Mouse (Mus musculus) cerebellum, adult 8-10 months (tissue): ENCODE measurements at regions not wholly inside any gene's neighbourhood (a gene's known extent, or its start where the extent isn't known, plus 50 kb on each side); places are given as distances from the start of the nearest gene placed in this dataset.

Experiments
- DNase-seq: peaks from one replicate; pipeline ENCODE4 v3.0.0; 2022

DNA sequence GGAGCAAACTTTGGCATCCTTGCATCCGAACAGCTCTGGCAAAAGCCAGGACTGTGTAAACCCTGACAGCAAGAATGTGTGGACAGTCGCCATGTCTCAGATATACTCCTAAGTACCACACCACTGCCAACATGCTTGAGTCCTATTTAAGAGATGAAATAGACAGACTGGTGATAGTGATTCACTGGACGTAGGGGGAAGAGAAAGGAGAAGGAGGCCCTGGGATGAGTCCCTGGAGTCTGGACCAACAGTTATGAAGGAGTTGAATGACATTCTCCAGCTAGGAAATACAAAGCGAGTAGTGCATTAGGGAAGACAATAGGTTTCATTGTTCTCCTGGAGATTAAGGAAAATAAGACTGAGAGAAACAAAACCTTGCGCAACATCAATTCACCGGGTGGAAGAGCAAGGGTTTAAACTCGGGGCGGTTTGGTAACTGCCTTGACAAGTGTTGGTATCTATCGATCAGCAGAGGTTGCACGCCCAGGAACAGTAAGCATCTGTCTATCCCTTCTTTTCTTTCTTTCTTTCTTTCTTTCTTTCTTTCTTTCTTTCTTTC is 54.3 kb upstream of the Nrbf2 start:
- DNase-seq, result no peak

DNA sequence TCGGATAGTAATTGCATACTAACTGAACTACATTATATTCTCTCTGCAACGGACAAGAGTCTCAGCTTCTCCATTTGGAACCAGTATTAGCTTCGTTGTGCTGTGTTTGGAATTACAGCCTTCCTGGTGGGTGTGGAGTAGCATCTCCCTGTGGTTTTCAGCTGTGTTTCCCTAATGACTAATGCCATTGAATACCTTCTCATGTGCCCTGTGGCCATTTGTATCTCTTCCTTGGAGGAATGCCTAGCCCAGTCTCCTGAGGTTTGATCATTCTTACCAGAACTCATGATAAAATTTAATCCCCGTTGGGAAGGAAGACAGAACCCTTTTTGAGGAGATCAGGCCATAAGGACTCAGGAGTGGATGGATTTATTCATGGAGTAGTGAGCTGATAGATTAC is 59.6 kb upstream of the Nrbf2 start:
- DNase-seq, result no peak

DNA sequence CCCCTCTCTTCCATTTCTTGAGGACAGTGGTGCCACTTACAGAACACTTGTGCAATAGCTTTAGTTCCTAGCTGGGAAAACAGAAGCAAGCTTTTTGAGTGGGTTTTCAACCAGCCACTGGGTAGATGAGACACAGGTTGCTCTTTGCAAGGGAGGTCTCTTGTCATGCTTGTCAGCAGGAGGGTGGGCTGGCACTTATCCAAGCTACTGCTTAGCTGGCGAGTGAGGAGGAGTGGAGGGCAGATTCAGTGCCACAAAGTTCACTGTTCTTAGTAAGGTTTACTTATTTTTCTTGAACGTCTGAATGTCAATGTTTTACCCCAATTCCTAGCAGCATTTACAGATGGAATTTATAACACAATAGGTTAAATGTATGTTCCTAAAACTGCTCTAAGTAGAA is 65.9 kb upstream of the Nrbf2 start:
- DNase-seq, result no peak

DNA sequence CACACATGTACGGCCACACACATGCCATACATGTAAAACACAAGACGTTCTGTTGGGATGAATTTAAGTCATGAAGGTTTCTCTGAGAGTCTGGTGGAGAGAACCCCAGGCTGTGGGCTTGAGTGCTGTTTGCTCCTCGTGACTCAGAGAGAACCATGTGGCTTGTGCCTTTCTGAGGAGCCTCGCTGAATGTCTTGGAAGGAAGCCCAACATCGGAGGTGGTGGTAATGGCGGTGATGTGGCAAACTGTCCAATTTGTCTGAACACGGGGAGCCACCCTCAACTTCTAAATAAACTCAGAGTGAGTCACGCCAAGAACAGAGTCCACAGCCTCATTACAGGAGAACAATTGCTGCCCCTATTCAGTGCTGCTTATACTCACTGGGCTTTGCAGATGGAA is 75.7 kb upstream of the Nrbf2 start:
- DNase-seq, result no peak

DNA sequence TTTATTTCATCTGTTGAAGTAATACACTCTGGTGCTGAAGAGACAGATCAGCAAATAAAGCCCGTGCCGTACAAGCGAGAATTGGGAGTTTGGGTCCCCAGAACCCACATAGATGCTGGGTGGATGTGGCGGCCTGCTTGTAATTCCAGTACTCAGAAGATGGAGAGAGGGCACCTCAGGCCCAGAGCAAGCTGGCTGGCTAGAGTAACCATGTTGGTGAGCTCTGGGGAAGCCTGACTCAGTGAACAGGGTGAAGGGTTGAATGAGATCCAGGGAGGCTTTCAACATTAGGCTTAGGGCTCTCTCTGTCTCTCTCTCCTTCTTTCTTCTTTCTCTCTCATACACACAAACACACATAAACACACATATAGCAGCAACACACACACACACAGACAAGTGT is 76.2 kb upstream of the Nrbf2 start:
- no peak for DNase-seq

DNA sequence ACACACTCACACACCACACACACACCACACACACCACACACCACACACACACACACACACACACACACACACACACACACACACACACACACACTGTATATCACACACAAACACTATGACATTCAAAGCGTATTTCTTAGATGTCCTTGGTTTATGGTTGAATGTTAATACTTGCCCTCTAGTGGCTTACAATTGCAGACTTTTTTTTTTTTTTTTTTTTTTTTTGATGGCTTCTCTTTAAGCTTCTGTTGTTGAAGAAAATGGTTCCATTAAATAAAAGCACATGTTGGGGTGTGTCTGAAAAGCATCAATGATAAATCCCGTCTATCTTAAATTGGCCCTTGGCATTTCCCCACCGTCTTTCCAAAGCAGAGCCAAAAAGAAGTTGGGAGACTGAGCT is 79.5 kb upstream of the Nrbf2 start:
- no peak for DNase-seq

DNA sequence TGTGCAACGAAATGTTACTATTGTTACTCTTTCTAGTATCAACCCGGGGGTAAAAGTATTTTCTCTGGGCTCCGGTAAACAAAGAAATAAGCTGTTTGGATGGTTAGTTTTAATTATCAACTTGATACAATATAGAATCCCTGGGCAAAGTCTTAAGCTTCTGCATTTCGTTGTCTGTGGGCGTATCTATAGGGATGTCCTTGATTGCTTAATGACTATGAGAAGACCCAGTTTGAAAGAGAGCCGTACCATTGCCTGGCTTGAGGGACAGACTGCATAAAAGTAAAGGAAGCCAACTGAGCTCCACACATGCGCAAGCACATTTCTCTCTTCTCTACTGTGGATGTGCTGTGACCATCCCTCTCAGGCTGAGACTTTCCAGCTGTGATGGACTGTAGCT is 80.1 kb upstream of the Nrbf2 start:
- DNase-seq, result no peak

DNA sequence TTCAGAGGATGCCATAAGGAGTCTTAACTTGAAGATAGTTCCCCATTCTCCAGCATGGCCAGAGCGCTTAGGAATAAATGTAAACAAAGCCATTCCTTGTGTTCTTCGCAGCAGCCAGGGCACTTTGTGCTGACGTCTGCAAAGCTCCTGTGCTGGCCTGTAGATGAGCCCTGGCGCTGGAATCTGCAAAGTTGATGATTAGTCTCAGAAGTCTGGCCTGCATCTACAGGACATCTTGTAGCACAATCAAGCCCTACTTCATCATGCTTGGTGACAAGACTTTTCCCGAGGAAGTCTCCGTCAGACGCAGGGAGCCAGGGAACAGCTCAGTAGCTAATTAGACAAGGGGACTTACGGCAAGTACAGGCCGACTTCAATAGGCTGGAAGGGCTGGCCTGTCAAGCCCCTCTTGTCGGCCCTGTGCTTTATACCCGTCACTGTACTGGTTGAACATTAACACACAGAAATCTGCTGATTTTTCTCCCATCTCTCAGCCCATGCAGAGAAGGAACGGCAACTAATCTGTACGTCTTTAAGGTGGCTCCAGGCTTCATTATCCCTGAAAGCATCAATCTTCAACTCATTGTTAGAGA is 87.6 kb upstream of the Nrbf2 start:
- no peak for DNase-seq

DNA sequence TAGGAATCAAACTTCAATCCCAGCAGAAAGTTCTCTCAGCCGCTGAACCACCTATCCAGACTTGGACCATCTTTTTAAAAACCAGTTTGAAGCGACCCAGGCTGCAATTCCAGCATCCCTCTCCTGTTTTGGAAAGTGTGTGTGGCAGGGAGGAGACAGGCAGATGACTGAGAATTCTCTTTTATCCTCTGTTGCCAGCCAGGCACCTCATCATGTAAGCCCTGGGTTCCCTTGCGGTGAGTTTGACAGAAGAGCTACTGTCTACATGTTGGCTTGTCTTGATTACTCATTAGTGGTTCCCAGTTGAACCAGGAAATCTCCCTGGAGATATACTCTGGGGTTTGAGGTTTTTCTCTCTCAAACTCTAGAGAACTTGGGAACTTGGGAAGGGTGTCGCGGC is 91.5 kb upstream of the Nrbf2 start:
- DNase-seq, result no peak

DNA sequence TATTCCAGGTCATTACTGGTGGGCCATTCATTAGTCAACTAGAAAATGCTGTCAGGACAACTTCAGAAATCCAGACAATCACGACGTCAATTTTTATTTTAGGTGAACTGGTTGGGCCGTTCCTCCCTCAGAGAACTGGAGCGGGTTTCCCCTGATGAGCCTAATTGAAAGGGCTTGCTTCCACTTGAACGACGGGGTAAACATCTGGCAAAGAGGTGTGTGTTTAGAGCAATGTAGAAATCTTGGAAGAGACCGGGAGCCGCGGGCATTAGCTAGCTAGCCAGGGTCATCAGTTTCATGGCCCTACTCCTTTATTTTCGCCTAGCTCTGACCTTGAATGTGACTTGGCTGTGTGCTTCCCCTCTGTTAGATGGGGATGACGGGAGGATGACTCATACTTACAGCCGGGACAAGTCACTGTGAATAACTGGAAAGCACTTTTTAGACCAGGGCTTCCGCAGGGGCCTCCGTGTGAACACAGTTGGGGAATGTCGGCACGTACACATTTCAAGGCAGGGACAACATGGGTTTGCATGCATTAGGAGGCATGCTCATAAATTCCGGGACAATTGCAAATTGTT is 92.6 kb upstream of the Nrbf2 start:
- no peak for DNase-seq

DNA sequence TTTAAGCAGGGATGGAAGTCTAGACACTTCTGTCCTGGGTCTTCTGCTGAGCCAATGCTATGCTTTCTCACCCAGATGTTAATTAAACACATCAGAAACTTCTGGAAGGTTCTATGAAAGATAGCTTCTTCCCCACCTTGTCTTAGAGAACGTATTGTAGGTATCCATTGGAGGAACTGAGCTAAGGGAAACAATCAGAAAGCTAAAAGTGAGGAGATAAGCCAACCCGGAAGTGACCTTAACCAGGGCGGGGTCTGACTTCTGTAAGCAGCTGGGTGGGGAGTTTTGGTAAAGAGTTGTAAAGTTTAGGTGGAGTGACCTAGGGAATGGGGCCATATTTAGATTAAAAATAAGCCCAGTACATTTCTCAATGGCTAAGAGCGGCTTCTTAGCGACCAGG is 95.1 kb upstream of the Nrbf2 start:
- no peak for DNase-seq

DNA sequence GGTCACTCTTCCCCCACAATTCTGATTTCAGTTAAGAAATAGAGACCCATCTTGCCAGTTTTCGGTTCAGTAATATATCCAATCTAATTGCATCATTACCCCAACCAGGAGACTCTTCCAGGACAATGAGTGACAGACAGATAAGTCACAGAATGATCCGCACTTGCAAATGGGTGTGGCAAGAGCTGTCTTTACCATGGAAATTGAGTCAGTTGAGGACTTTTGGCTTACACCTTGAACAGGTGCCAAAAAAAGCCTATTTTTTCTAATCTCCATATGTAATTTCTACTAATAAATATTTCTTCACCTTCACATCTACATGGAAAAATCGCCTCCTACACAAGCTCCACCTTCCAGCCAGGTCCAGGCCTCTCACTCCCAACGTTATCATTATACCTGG is 98.2 kb upstream of the Nrbf2 start:
- no peak for DNase-seq

DNA sequence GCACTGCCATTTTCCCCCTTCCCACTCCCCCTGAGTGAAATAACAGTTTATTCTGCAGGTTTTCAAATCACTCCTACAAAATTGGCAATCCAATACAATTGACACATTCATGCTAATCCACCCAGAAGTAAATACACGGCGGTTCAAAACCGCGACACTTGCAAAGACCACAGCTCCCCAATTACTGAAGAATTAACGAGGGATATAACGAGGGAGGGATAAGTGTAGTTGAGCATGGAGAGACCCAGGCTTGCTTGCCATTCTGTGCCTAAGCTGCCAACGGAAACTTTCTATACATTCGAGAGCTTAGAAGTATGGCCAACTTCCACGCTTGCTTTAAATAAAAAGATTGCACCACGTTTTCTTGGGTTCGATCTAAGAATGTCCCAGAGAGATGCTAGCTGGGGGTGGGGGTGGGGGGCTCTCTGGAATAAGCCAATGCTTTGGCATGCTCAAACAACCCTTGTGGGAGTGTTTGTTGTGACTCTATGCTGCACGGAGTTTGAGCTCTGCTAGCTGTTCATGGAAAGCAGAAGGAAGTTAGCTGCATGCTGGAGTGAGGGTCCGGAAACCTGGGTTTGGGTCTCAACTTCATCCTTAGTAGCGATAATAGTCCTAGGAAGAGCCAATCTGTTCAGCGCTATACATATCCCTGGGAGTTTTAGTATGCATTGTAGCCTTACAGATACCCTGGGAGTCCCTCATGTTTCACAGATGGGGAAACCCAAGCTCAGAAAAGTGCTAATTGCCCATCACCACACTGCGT is 98.9 kb upstream of the Nrbf2 start:
- DNase-seq, result no peak

DNA sequence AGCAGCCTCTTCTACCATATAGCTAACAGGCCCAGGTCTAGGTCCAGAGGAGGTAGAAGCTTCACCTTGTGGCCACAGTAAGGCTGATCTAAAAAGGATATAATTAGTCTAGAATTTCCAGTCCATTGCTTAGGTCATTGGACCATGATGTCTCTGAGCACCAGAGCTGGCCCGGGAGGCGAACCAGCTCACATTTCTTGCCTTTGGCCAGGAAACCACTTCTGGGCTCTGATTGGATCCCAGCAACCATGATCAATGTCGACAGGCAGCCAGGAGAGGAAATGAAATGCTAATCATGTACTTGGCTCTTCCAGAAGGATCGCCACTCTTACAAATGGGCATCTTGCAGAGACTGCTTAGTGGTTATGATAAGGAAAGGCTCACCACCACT is 99.5 kb upstream of the Nrbf2 start:
- DNase-seq, result no peak

DNA sequence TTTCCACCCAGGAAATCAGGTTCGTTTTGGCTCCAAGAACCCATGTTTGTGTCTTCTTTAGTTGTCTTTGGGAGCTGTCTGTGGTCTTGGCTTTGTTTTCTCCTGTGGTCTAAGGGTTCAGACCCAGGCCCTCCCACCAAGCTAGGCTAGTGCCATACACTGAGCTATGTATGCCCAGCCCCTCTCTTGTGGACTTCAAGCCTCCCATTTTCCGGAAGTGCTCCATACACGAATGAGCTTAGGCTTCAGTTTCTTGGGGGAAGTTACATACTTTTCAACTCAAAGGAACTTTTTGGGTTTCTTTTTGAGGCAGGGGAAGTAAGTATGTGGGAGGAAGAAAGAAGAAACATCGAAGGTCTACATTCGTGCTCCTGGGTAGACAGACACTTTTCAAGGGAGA is 100.9 kb upstream of the Nrbf2 start:
- DNase-seq, result no peak

DNA sequence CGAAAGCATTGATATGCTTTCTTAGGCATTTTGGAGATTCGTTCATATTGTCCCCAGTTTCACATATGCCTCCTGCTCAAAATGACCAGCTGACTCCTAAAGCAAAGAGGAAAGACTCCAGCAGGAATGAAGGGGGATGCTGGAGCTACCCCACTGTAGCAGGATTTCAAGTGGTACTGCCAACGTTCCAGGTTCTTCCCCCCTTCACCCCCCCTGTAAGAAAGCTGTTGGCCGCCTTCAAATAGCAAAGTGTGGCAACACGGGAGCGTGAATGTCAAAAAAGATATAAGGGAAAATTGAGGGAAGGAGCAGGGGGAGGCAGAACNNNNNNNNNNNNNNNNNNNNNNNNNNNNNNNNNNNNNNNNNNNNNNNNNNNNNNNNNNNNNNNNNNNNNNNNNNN is 103.7 kb upstream of the Nrbf2 start:
- DNase-seq, result no peak

DNA sequence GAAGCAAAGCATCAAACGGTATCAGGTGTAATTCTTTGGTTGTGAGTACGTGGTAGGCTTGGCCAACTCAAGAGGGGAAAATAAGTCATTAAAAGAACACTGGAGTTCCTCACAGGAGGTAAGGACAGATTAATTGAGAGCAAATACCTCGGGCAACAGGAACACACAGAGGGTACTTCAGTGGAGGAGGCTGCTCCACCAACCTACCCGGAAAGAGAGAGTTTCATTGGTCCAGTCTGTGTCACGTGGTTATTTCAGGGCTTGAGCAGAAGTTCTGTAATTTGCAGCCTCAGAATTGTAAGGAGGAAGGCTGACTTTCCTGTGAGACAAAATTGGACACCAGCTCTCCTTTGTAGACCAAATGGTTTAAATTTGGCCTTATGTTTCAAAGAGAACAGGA is 115.3 kb upstream of the Nrbf2 start:
- DNase-seq, result no peak

DNA sequence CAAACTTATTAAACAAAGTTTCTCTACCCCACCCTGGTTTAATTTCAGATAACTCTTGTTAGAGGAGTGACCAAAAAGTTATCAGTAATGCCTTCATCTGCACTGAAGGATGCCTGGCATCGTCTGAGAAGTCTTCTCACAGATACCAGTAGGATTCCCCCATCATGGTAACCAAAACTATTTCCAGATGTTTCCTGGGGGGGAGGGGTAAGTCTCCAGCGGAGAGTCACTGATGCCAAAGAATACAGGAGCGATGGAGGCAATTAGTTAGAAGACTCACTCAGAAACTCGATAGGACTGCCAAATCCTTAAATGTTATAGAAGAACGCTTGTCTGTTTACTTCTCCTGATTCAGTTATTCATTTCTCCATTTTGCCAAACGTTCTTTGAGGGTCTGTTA is 116.3 kb upstream of the Nrbf2 start:
- DNase-seq, result no peak

DNA sequence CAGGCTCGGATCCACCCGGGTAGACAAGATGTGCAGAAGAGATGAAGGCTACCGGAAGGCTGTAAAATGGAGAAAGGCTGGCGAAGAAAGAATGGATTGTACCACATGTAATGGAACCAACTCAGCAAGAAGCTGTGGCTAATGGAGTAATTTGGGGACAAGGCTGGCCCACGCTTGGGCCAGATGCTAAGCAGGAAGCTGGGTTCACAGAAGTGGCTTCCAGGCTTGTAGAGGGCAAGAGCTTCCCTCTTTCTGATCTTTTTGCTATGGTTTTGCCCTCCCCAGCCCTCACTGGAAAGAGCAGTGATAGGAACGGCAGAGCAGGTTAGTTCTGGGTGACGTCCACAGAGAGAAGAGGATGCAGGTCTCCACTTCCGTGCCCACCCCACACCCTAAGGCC is 117.7 kb upstream of the Egr2 start:
- no peak for DNase-seq

DNA sequence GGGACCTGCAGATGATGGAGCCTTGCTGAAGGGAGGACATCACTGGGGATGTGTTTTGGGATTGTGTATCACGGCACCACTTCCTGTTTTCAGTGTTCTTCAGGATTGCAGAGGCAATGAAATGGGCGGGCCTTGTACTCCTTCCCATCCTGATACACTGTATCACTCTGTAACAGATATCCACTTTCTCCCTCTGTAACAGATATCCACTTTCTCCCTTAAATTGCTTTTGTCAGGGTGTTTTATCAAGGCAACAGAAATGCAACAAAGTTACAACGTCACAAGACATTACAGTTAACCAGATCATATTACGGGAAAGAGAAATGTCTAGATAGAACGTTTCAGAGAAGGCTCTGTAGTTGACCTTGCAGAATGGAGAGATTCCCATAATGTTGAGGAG is 114.5 kb upstream of the Egr2 start:
- DNase-seq, result no peak

DNA sequence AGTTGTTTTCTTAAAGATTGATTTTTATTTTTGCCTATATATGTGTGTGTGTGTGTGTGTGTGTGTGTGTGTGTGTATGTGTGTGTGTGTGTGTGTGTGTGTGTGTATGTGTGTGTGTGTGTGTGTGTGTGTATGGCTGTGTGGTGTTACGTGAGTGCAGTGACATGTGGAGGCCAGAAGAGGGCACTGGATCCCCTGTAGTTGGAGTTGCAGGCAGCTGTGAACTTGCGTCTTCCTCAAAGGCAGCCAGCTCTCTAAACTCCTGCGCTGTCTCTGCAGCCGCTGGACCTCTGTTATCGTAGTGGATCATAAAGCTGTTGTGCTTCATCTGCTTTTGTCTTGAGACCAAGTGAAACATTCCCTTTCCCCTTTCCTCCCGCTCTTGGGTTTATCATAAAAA is 109.9 kb upstream of the Egr2 start:
- DNase-seq, result no peak

DNA sequence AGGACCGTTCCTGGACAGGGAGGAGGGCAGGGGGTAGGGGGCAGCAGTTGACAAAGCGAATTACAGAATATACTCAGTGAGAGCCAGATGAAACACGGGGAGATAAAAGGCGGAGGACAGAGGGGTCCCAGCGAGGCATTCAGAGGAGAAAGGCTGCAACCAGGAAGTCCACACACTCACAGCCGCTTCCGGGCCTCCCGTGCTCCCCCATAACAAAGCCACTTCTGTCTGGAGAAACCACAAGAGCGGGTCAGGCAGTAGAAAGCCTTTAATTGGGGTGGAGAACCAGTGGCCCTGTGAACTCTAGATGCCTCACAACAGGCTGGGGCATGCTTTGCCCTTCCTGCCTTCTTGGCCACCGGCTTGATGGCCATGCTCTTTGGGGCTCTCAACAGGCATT is 108.1 kb upstream of the Egr2 start:
- no peak for DNase-seq

DNA sequence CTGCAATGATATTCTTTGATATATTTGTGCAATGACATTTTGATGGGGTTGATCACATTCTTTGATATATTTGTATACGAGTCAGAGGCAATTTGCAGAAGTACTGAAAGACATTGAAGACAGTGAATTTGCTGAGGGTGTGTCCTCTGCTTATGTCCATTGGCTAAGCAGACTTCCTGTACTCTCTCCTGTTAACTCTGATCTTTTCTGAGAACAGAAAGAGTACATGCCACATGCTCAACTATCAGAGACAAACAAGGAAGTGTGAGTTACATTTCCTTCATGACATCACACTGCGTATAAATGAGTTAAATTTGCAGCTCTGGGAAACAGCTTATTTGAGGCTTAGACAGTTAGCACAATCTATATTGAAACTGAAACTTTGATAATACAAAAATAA is 104.5 kb upstream of the Egr2 start:
- no peak for DNase-seq

DNA sequence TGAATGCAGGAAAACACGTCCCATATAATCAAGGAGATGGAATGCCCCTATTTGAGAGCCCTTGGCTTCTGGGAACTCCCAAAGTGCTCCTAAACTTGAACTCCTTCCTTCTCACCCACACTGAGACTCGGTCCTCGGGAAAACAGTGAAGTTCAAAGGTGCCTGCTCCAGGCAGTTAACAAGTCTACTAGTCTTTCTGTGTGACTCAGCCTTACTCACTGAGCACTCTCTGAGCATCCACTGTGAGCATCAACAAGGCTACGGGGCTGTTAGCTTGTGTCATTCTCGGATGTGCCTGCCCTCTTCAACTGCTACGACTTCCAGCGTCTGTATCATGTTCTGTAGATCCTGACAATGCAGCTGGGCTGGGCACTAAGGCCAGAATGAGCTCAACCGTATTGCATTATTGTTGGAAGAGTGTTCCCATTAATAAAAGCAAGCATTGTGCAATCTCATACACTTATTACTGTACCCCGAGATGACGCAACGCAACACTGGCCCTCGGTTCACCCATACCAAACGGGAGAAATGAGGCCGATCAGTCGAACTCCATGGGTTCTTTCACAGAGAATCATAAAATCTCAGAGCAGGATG is 96.1 kb upstream of the Egr2 start:
- no peak for DNase-seq
